Mouse (Mus musculus): ENCODE results near the gene Pde4b.

GRCm38 (mm10) chr4:102408938-102409337 is 321.6 kb downstream of the Pde4b start:
- TF ChIP-seq CTCF (IDR thresholded peaks at IDR 0.05; ENCODE audit: low read depth, low read length), result no peak
- TF ChIP-seq POLR2A (IDR thresholded peaks at IDR 0.05; ENCODE audit: extremely low read depth, insufficient read depth, low read length), result no peak
